Mouse (Mus musculus): Measurements from ENCODE around the gene Pdzd7.

Pdzd7 gene

GRCm38 (mm10) chr19:44984420-44984819 lies 61.1 kb downstream of the Pdzd7 start:
- no peak for DNase-seq (ENCODE audit: low read depth)

- no peak for DNase-seq (ENCODE audit: low read depth)
These were observed 62.2 kb downstream of the Pdzd7 start for GRCm38 (mm10) chr19:44983366-44983765.

GRCm38 (mm10) chr19:44982477-44983115 lies 62.9 kb downstream of the Pdzd7 start:
- no peak for DNase-seq (ENCODE audit: low read depth)

- no peak for DNase-seq (ENCODE audit: low read depth)
These were observed 64.7 kb downstream of the Pdzd7 start for GRCm38 (mm10) chr19:44980787-44981186.

- no peak for DNase-seq (ENCODE audit: low read depth)
These were observed 68.4 kb downstream of the Pdzd7 start for GRCm38 (mm10) chr19:44977148-44977547.

Data from induced T-regulatory cell, adult 2 months (primary cell).